Mouse (Mus musculus) liver, embryonic 11.5 days (tissue): ENCODE measurements around the gene Cdkl3. TPM values are rescaled to one million over a fixed set of nuclear protein-coding genes. Genes with fewer than 3 reads are reported as not detected.
A peak's percentile ranks its signal among the peaks of the same experiment; 100 is the strongest.

Experiments
- ATAC-seq: fragments of 200-750 bp; cut with Nextera tagmentation; replicated peaks from 2 replicates; pipeline ENCODE4 v1.8.0; 2017; ENCODE audit warnings: moderate number of reproducible peaks, mild to moderate bottlenecking, moderate TSS enrichment, moderate library complexity; ENCODE audit not compliant: low FRiP score
- DNase-seq: peaks from one replicate; pipeline ENCODE4 v3.0.0-alpha.2; 2017; ENCODE audit warnings: low spot score
- H3K27ac ChIP-seq: fragments of 300-500 bp; sonication (generic); 2 replicates; pipeline ENCODE4 v1.5.1; 2014; ENCODE audit warnings: mild to moderate bottlenecking, low read depth, low read length, control low read depth
- H3K27me3 ChIP-seq: fragments of 300-500 bp; sonication (generic); replicated peaks from 2 replicates; pipeline ENCODE4 v1.6.1; 2014; ENCODE audit warnings: low read length, mixed read lengths; ENCODE audit not compliant: control insufficient read depth, insufficient read depth
- H3K36me3 ChIP-seq: fragments of 300-500 bp; sonication (generic); 2 replicates; pipeline ENCODE4 v1.6.1; 2014; ENCODE audit warnings: mild to moderate bottlenecking, low read length, moderate library complexity, mixed read lengths; ENCODE audit not compliant: control insufficient read depth, insufficient read depth
- H3K4me1 ChIP-seq: fragments of 300-500 bp; sonication (generic); replicated peaks from 2 replicates; pipeline ENCODE4 v1.6.1; 2014; ENCODE audit warnings: low read length, mixed read lengths; ENCODE audit not compliant: control insufficient read depth, insufficient read depth
- H3K4me2 ChIP-seq: fragments of 300-500 bp; sonication (generic); 2 replicates; pipeline ENCODE4 v1.6.1; 2014; ENCODE audit warnings: mild to moderate bottlenecking, control low read depth, moderate library complexity
- H3K4me3 ChIP-seq: fragments of 300-500 bp; sonication (generic); 2 replicates; pipeline ENCODE4 v1.5.1; 2014; ENCODE audit warnings: low read depth, low read length, control low read depth
- H3K9ac ChIP-seq: fragments of 300-500 bp; sonication (generic); 2 replicates; pipeline ENCODE4 v1.6.1; 2014; ENCODE audit warnings: low read depth, low read length, control low read depth
- H3K9me3 ChIP-seq: fragments of 300-500 bp; sonication (generic); 2 replicates; pipeline ENCODE4 v1.6.1; 2016; ENCODE audit warnings: low read length, inconsistent platforms, mixed read lengths; ENCODE audit not compliant: control insufficient read depth
- WGBS: fragments of 180-500 bp; shearing (Covaris S2); extraction: QIAGEN DNeasy Blood & Tissue Kit; methylation state at CpG from one replicate; pipeline ENCODE4 v1.1.7; 2014; 5-methylcytosine and 5-hydroxymethylcytosine counted together
- microRNA-seq: library from miRNA; unstranded; fragments of <30 nt; microRNA quantifications from one replicate; pipeline ENCODE4, GENCODE M21; 2017; ENCODE audit warnings: borderline number of aligned reads
- polyA plus RNA-seq: library from polyadenylated mRNA; unstranded; fragments of >200 nt; fragmentation: Nextera tagmentation; extraction: Ambion mirVana; gene quantifications from 2 replicates; pipeline ENCODE4 v1.2.1, GENCODE M21; 2014

Cdkl3 gene
- polyA plus RNA-seq, 1 experiment from 2014 or later: 3.4 TPM

- 79% methylated on average over 5 of the region's 5 CpGs for WGBS
- Histone ChIP-seq H3K4me3 (no peak overlapping the region), H3K4me2 (no peak overlapping the region), H3K9me3 (no peaks in the 10 kb centered on the region), H3K27me3 (no peaks in the 10 kb centered on the region), H3K4me1 (no peaks in the 10 kb centered on the region), H3K27ac (no peak overlapping the region), H3K36me3 (peaks cover 12% of the 10 kb centered on the region), H3K9ac (no peak overlapping the region)
- ATAC-seq (no peak), DNase-seq (no peak)
Observed at GRCm38 (mm10) chr11:52128316-52129061, 124.5 kb downstream of the Cdkl3 start.

- DNase-seq (no peak), ATAC-seq (no peak)
- Histone ChIP-seq H3K4me1 (no peaks in the 10 kb centered on the region), H3K9me3 (no peaks in the 10 kb centered on the region), H3K9ac (no peak overlapping the region), H3K36me3 (peaks cover 8% of the 10 kb centered on the region; the same call in 1 of the 2 replicates), H3K4me2 (no peak overlapping the region), H3K27me3 (no peaks in the 10 kb centered on the region), H3K4me3 (no peak overlapping the region), H3K27ac (no peak overlapping the region)
- 27% methylated on average over 3 of the region's 3 CpGs for WGBS
Observed at GRCm38 (mm10) chr11:52129171-52129570, 125.2 kb downstream of the Cdkl3 start.

- DNase-seq (no peak), ATAC-seq (no peak)
- peaks cover 2% of the 10 kb centered on the region; the same call in 1 of the 2 replicates for H3K36me3 ChIP-seq
- H3K27ac ChIP-seq: no peak overlapping the region
- no peaks in the 10 kb centered on the region for H3K27me3 ChIP-seq
- 83% methylated on average over 10 of the region's 10 CpGs for WGBS
- H3K4me3 ChIP-seq: no peak overlapping the region
- H3K9ac ChIP-seq: no peak overlapping the region
- no peaks in the 10 kb centered on the region for H3K9me3 ChIP-seq
- H3K4me2 ChIP-seq: no peak overlapping the region
- no peaks in the 10 kb centered on the region for H3K4me1 ChIP-seq
Observed at GRCm38 (mm10) chr11:52129621-52130450, 125.8 kb downstream of the Cdkl3 start.

GRCm38 (mm10) chr11:52130451-52131068 lies 126.5 kb downstream of the Cdkl3 start:
- no peaks in the 10 kb centered on the region for H3K9me3 ChIP-seq
- DNase-seq (no peak), ATAC-seq (no peak)
- 75% methylated on average over 7 of the region's 7 CpGs for WGBS
- H3K4me1 ChIP-seq: no peaks in the 10 kb centered on the region
- no peak overlapping the region for H3K4me3 ChIP-seq
- H3K27me3 ChIP-seq: no peaks in the 10 kb centered on the region
- no peak overlapping the region for H3K27ac ChIP-seq
- H3K4me2 ChIP-seq: no peak overlapping the region
- H3K9ac ChIP-seq: no peak overlapping the region
- H3K36me3 ChIP-seq: no peaks in the 10 kb centered on the region; the same call in 1 of the 2 replicates

Small RNA genes lying within 50 kb of the gene (microRNA-seq; reads per million reads assigned to microRNA genes)
- gene Gm24157 (2.5 reads per million), gene Mir3061 (22.2 reads per million, percentile 33 among the genes with 10 or more reads in this experiment)

Other genes with a start within 250 kb of the Cdkl3 start
- 16.8 and 18.1 TPM in 2 replicates for gene Sec24a, start 240.6 kb upstream of the Cdkl3 start, polyA plus RNA-seq
- gene Sar1b, start 240.5 kb upstream of the Cdkl3 start, polyA plus RNA-seq: 110 and 122 TPM in 2 replicates
- 0.59 and 1.2 TPM in 2 replicates for gene Jade2, start 146.6 kb upstream of the Cdkl3 start, polyA plus RNA-seq
- 114 and 125 TPM in 2 replicates for gene Cdkn2aipnl, start 36.6 kb upstream of the Cdkl3 start, polyA plus RNA-seq
- 84.9 and 88.5 TPM in 2 replicates for gene Ube2b, start 3.5 kb upstream of the Cdkl3 start, polyA plus RNA-seq
- 69.4 and 76.3 TPM in 2 replicates for gene Ppp2ca, start 94.5 kb downstream of the Cdkl3 start, polyA plus RNA-seq
- not detected in 2 replicates for gene Olfr1373, start 141.3 kb downstream of the Cdkl3 start, polyA plus RNA-seq
- not detected in 2 replicates for gene Olfr1371, start 209.8 kb downstream of the Cdkl3 start, polyA plus RNA-seq
- gene Skp1a, start 227.8 kb downstream of the Cdkl3 start, polyA plus RNA-seq: 503 and 546 TPM in 2 replicates